Mouse (Mus musculus) limb, embryonic 14.5 days (tissue): ENCODE data around the gene Ehhadh. TPM values are rescaled to one million over a fixed set of nuclear protein-coding genes. Genes with fewer than 3 reads are reported as not detected.
A peak's percentile ranks its signal among the peaks of the same experiment; 100 is the strongest.

Source experiments
- ATAC-seq: fragments of 200-750 bp; cut with Nextera tagmentation; 2 replicates; pipeline ENCODE4 v1.8.0; 2017; ENCODE audit warnings: low read depth, moderate number of reproducible peaks, moderate TSS enrichment; ENCODE audit not compliant: low FRiP score
- DNase-seq: peaks from one replicate; pipeline ENCODE4 v3.0.0-alpha.2; 2015; ENCODE audit warnings: low spot score
- H3K27ac ChIP-seq: fragments of 300-500 bp; sonication (generic); replicated peaks from 2 replicates; pipeline ENCODE4 v1.5.1; 2014; ENCODE audit warnings: low read depth, mild to moderate bottlenecking, low read length, moderate library complexity, mixed read lengths
- H3K27me3 ChIP-seq: fragments of 300-500 bp; sonication (generic); 2 replicates; pipeline ENCODE4 v1.6.1; 2014; ENCODE audit warnings: low read length, mixed read lengths; ENCODE audit not compliant: control insufficient read depth, insufficient read depth
- H3K36me3 ChIP-seq: fragments of 300-500 bp; sonication (generic); 2 replicates; pipeline ENCODE4 v1.6.1; 2014; ENCODE audit warnings: mild to moderate bottlenecking, low read length, moderate library complexity, mixed read lengths; ENCODE audit not compliant: control insufficient read depth, insufficient read depth
- H3K4me1 ChIP-seq: fragments of 300-500 bp; sonication (generic); 2 replicates; pipeline ENCODE4 v1.6.1; 2014; ENCODE audit warnings: antibody characterized with exemption, low read length, mixed read lengths; ENCODE audit not compliant: control insufficient read depth, insufficient read depth
- H3K4me2 ChIP-seq: fragments of 300-500 bp; sonication (generic); replicated peaks from 2 replicates; pipeline ENCODE4 v1.6.1; 2014; ENCODE audit warnings: low read depth, mild to moderate bottlenecking, low read length, moderate library complexity; ENCODE audit not compliant: severe bottlenecking
- H3K4me3 ChIP-seq: fragments of 300-500 bp; sonication (generic); replicated peaks from 2 replicates; pipeline ENCODE4 v1.5.1; 2014; ENCODE audit warnings: low read length
- H3K9ac ChIP-seq: fragments of 300-500 bp; sonication (generic); 2 replicates; pipeline ENCODE4 v1.6.1; 2014; ENCODE audit warnings: mild to moderate bottlenecking, low read depth, low read length, moderate library complexity; ENCODE audit not compliant: severe bottlenecking
- H3K9me3 ChIP-seq: fragments of 300-500 bp; sonication (generic); 2 replicates; pipeline ENCODE4 v1.6.1; 2016; ENCODE audit warnings: low read length; ENCODE audit not compliant: control insufficient read depth
- POLR2A ChIP-seq: fragments of 200-500 bp; IDR thresholded peaks from 2 replicates; pipeline ENCODE4 v1.8.0; 2012; ENCODE audit warnings: inconsistent platforms, mild to moderate bottlenecking, moderate library complexity, borderline replicate concordance; ENCODE audit not compliant: insufficient read depth, insufficient read length; ENCODE audit errors: extremely low read depth
- WGBS: fragments of 180-500 bp; shearing (Covaris S2); extraction: QIAGEN DNeasy Blood & Tissue Kit; methylation state at CpG from one replicate; pipeline ENCODE4 v1.1.7; 2014; 5-methylcytosine and 5-hydroxymethylcytosine counted together
- polyA plus RNA-seq, 2 experiments: library from polyadenylated mRNA; depleted of rRNA in 1 of 2; stranded (reverse) in 1 of 2; unstranded in 1 of 2; fragments of >200 nt; fragmentation: Nextera tagmentation in 1 of 2; extraction: Ambion mirVana in 1 of 2; gene quantifications; 2 replicates each; pipeline versions ENCODE4 v1.2.1 to v1.2.3; 2012 to 2014

The Ehhadh gene
- polyA plus RNA-seq, 2 experiments: 2.3 to 4.7 TPM

DNA sequence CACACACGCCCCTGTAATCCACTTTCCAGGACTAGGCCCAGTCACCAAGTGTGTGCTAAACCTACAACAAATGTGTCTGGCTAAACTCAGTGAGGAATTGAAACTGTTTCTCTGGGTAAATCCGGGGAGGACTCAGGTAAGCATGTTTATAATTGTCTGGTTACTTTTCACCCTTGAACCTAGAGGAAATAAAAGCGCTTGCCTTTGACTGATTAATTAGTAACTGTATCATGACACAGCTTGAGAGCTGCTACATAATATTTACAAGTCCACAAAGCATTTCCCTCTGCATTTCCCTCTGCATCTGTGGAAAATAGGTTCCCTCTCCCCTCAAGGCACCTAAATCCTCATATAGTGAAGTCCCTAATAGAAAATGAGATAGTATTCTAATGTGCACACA lies 6.3 kb downstream of the Ehhadh start:
- DNase-seq (no peak), ATAC-seq (no peak)
- Histone ChIP-seq H3K9ac (no peak overlapping the region), H3K27me3 (no peaks in the 10 kb centered on the region), H3K4me1 (no peaks in the 10 kb centered on the region; the same call in 1 of the 2 replicates), H3K27ac (no peak overlapping the region), H3K36me3 (no peaks in the 10 kb centered on the region), H3K4me2 (no peak overlapping the region), H3K9me3 (no peaks in the 10 kb centered on the region), H3K4me3 (no peak overlapping the region)
- 58% methylated on average over 3 of the region's 3 CpGs for WGBS
- no peak for TF ChIP-seq POLR2A

- no peak overlapping the region for H3K9ac ChIP-seq
- no peak overlapping the region for H3K27ac ChIP-seq
- H3K27me3 ChIP-seq: no peaks in the 10 kb centered on the region
- H3K4me2 ChIP-seq: no peak overlapping the region
- 91% methylated on average over 4 of the region's 4 CpGs for WGBS
- H3K36me3 ChIP-seq: no peaks in the 10 kb centered on the region
- ATAC-seq: no peak
- DNase-seq: no peak
- no peaks in the 10 kb centered on the region for H3K9me3 ChIP-seq
- no peaks in the 10 kb centered on the region; the same call in 1 of the 2 replicates for H3K4me1 ChIP-seq
- H3K4me3 ChIP-seq: no peak overlapping the region
- TF ChIP-seq POLR2A: no peak
Observed at GRCm38 (mm10) chr16:21779149-21779548, 8.5 kb downstream of the Ehhadh start.

DNA sequence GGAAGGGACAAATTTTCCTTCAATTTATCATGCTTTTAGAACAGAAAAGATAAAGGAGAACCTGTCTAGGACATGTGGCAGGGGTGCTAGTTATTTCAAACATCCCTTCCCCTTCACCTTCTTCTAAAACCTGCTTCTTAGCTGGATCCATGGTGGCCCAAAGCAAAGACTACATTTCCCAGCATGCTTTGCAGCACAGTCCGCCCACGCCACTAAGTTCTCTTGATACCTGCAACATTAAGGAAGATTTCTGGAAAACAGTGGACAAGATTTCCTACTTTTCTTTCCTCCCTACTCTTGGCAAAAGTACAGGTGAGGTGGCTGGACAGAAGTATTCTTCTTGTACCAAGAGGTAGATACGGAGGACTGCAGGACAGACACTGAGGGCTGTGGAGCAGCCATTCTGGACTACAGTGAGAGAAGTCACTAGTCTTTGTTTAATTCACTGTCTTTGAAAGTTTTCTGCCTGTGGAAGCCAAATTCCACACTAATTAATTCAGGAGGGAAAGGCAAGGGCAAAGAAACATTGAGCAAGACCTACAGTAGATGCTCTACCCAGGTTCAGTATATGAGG lies 9.2 kb downstream of the Ehhadh start:
- Histone ChIP-seq H3K27me3 (no peaks in the 10 kb centered on the region), H3K9ac (no peak overlapping the region), H3K4me2 (no peak overlapping the region), H3K36me3 (no peaks in the 10 kb centered on the region), H3K27ac (no peak overlapping the region), H3K4me3 (peak overlapping the region; percentile 12; the same call in 1 of the 2 replicates), H3K9me3 (no peaks in the 10 kb centered on the region), H3K4me1 (no peaks in the 10 kb centered on the region)
- ATAC-seq: no peak
- no peak for TF ChIP-seq POLR2A
- peak; percentile 34 for DNase-seq
- 46% methylated on average over 3 of the region's 3 CpGs for whole genome bisulfite sequencing

GRCm38 (mm10) chr16:21774725-21775124 lies 12.9 kb downstream of the Ehhadh start:
- Histone ChIP-seq H3K4me1 (no peaks in the 10 kb centered on the region), H3K36me3 (no peaks in the 10 kb centered on the region), H3K9ac (no peak overlapping the region), H3K27ac (no peak overlapping the region), H3K9me3 (no peaks in the 10 kb centered on the region), H3K4me2 (no peak overlapping the region), H3K27me3 (no peaks in the 10 kb centered on the region), H3K4me3 (no peak overlapping the region)
- DNase-seq (no peak), ATAC-seq (no peak)
- no peak for TF ChIP-seq POLR2A
- 80% methylated on average over 4 of the region's 4 CpGs for WGBS

DNA sequence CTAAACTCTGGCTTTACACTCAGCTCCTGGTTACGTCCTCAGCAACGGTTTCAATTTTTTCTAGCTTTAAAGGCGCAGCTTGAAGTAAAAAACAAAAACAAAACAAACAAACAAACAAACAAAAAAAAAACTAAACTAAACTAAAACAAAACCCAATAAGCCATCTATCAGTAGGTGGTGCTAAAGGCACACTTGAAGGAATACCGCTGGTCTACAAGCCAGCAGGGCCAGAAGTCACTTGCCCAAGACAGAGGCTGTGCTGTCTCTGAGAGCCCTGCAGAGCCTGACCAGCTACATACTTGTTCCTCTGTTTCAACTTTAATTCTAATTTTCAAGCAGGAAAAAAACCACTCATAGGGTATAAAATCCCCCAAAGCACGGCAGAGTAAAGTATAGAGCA lies 17.9 kb downstream of the Ehhadh start:
- Histone ChIP-seq H3K27ac (no peak overlapping the region), H3K4me1 (no peaks in the 10 kb centered on the region), H3K9ac (no peak overlapping the region), H3K27me3 (no peaks in the 10 kb centered on the region), H3K4me2 (no peak overlapping the region), H3K9me3 (no peaks in the 10 kb centered on the region), H3K36me3 (no peaks in the 10 kb centered on the region), H3K4me3 (no peak overlapping the region)
- TF ChIP-seq POLR2A: no peak
- DNase-seq: no peak
- 65% methylated on average over 5 of the region's 5 CpGs for WGBS
- no peak for ATAC-seq

- TF ChIP-seq POLR2A: no peak
- Histone ChIP-seq H3K4me1 (no peaks in the 10 kb centered on the region), H3K4me2 (no peak overlapping the region), H3K36me3 (no peaks in the 10 kb centered on the region), H3K27ac (no peak overlapping the region), H3K9me3 (no peaks in the 10 kb centered on the region), H3K27me3 (no peaks in the 10 kb centered on the region), H3K9ac (no peak overlapping the region), H3K4me3 (no peak overlapping the region)
- ATAC-seq (no peak), DNase-seq (no peak)
- WGBS: 75% methylated on average over 3 of the region's 3 CpGs
Observed at GRCm38 (mm10) chr16:21768255-21768654, 19.4 kb downstream of the Ehhadh start.
